Mouse (Mus musculus) neural tube, embryonic 15.5 days (tissue): ENCODE results near the gene Daxx. TPM values are rescaled to one million over a fixed set of nuclear protein-coding genes. Genes with fewer than 3 reads are reported as not detected.

Experiments
- ATAC-seq: fragments of 200-750 bp; cut with Nextera tagmentation; 2 replicates; pipeline ENCODE4 v1.8.0; 2017; ENCODE audit warnings: mild to moderate bottlenecking, moderate TSS enrichment, moderate library complexity; ENCODE audit not compliant: low FRiP score
- H3K27ac ChIP-seq: fragments of 300-500 bp; sonication (generic); replicated peaks from 2 replicates; pipeline ENCODE4 v1.5.1; 2015; ENCODE audit warnings: mild to moderate bottlenecking, inconsistent platforms
- H3K27me3 ChIP-seq: fragments of 300-500 bp; sonication (generic); replicated peaks from 2 replicates; pipeline ENCODE4 v1.6.1; 2015; ENCODE audit warnings: inconsistent platforms
- H3K36me3 ChIP-seq: fragments of 300-500 bp; sonication (generic); 2 replicates; pipeline ENCODE4 v1.6.1; 2015; ENCODE audit warnings: inconsistent platforms
- H3K4me1 ChIP-seq: fragments of 300-500 bp; sonication (generic); 2 replicates; pipeline ENCODE4 v1.6.1; 2015; ENCODE audit warnings: inconsistent platforms
- H3K4me2 ChIP-seq: fragments of 300-500 bp; sonication (generic); 2 replicates; pipeline ENCODE4 v1.6.1; 2015; ENCODE audit warnings: inconsistent platforms, mild to moderate bottlenecking, moderate library complexity
- H3K4me3 ChIP-seq: fragments of 300-500 bp; sonication (generic); replicated peaks from 2 replicates; pipeline ENCODE4 v1.5.1; 2015; ENCODE audit warnings: mild to moderate bottlenecking, inconsistent platforms
- H3K9ac ChIP-seq: fragments of 300-500 bp; sonication (generic); replicated peaks from 2 replicates; pipeline ENCODE4 v1.6.1; 2015; ENCODE audit warnings: mild to moderate bottlenecking, inconsistent platforms
- H3K9me3 ChIP-seq: fragments of 300-500 bp; sonication (generic); replicated peaks from 2 replicates; pipeline ENCODE4 v1.6.1; 2016; ENCODE audit warnings: inconsistent platforms
- WGBS: fragments of 180-500 bp; shearing (Covaris S2); methylation state at CpG from one replicate; pipeline ENCODE4 v1.1.7; 2015; ENCODE audit warnings: mixed read lengths; 5-methylcytosine and 5-hydroxymethylcytosine counted together
- microRNA-seq: library from miRNA; unstranded; fragments of <30 nt; microRNA quantifications from one replicate; pipeline ENCODE4, GENCODE M21; 2017
- polyA plus RNA-seq: library from polyadenylated mRNA; unstranded; fragments of >200 nt; fragmentation: Nextera tagmentation; extraction: Ambion mirVana; gene quantifications from 2 replicates; pipeline ENCODE4 v1.2.1, GENCODE M21; 2015

The Daxx gene
- polyA plus RNA-seq, 1 experiment from 2014 or later: 50.7 TPM

DNA sequence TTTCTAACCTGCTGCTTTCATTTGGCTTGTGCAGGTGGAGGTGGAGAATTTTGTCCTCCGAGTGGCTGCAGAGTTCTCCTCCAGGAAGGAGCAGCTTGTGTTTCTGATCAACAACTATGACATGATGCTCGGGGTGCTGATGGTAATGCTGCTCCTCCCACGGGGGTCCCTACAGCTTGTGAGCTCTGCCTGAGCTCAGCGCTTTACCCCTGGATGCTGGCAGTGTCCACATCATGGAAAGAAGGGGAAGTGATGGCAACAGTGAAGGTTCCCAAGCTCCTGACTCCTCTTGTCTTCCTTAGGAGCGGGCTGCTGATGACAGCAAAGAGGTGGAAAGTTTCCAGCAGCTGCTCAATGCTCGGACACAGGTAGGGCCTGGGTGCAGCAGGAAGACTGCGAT is 53.7 kb downstream of the Daxx start:
- Histone ChIP-seq H3K9ac (no peak overlapping the region), H3K27me3 (no peaks in the 10 kb centered on the region), H3K4me3 (no peak overlapping the region), H3K27ac (no peak overlapping the region), H3K4me1 (peaks cover 2% of the 10 kb centered on the region), H3K36me3 (peaks cover 73% of the 10 kb centered on the region), H3K4me2 (no peak overlapping the region), H3K9me3 (no peaks in the 10 kb centered on the region)
- no peak for ATAC-seq
- 97% methylated on average over 7 of the region's 7 CpGs for WGBS

Small RNAs within 50 kb of the gene (microRNA-seq; reads per million reads assigned to microRNA genes)
- not detected for gene Gm27740

Other genes with a start within 250 kb of the Daxx start
- gene Hnrnpm, start 222.6 kb upstream of the Daxx start, polyA plus RNA-seq: 161 and 203 TPM in 2 replicates
- 77.4 and 81.5 TPM in 2 replicates for gene March2, start 190.7 kb upstream of the Daxx start, polyA plus RNA-seq
- gene Rab11b, start 148.9 kb upstream of the Daxx start, polyA plus RNA-seq: 519 and 596 TPM in 2 replicates
- 21.6 and 23.3 TPM in 2 replicates for gene Angptl4, start 127.6 kb upstream of the Daxx start, polyA plus RNA-seq
- 46.7 and 48.5 TPM in 2 replicates for gene Kank3, start 98.9 kb upstream of the Daxx start, polyA plus RNA-seq
- 534 and 619 TPM in 2 replicates for gene Rps28, start 84.9 kb upstream of the Daxx start, polyA plus RNA-seq
- 515 and 564 TPM in 2 replicates for gene Ndufa7, start 84.8 kb upstream of the Daxx start, polyA plus RNA-seq
- gene Cd320, start 66.3 kb upstream of the Daxx start, polyA plus RNA-seq: 53.9 and 56.1 TPM in 2 replicates
- gene Gm7029, start 35.6 kb upstream of the Daxx start, polyA plus RNA-seq: not detected in 2 replicates
- 2.0 and 3.5 TPM in 2 replicates for gene Kifc1, start 18.8 kb upstream of the Daxx start, polyA plus RNA-seq
- 0.93 and 1.2 TPM in 2 replicates for gene Platr17, start 4.3 kb upstream of the Daxx start, polyA plus RNA-seq
- gene Tapbp, start 6.5 kb downstream of the Daxx start, polyA plus RNA-seq: 35.3 and 51.3 TPM in 2 replicates
- gene Zbtb22, start 6.5 kb downstream of the Daxx start, polyA plus RNA-seq: 13.7 and 15.8 TPM in 2 replicates
- 56.8 and 58.8 TPM in 2 replicates for gene Rgl2, start 20.1 kb downstream of the Daxx start, polyA plus RNA-seq
- 173 and 183 TPM in 2 replicates for gene Pfdn6, start 30.9 kb downstream of the Daxx start, polyA plus RNA-seq
- gene Wdr46, start 31.2 kb downstream of the Daxx start, polyA plus RNA-seq: 25.1 and 29.3 TPM in 2 replicates
- 11.9 and 13.1 TPM in 2 replicates for gene B3galt4, start 42.1 kb downstream of the Daxx start, polyA plus RNA-seq
- 72.3 and 75.7 TPM in 2 replicates for gene Vps52, start 46.4 kb downstream of the Daxx start, polyA plus RNA-seq
- gene Rps18, start 46.6 kb downstream of the Daxx start, polyA plus RNA-seq: 778 and 1,050 TPM in 2 replicates
- 19.8 and 88.0 TPM in 2 replicates for gene H2-K1, start 90.9 kb downstream of the Daxx start, polyA plus RNA-seq
- gene Ring1, start 115.3 kb downstream of the Daxx start, polyA plus RNA-seq: 21.9 and 24.4 TPM in 2 replicates
- gene H2-Ke6, start 118.6 kb downstream of the Daxx start, polyA plus RNA-seq: 68.4 and 71.4 TPM in 2 replicates
- gene Slc39a7, start 122.3 kb downstream of the Daxx start, polyA plus RNA-seq: 167 and 170 TPM in 2 replicates
- gene Rxrb, start 122.4 kb downstream of the Daxx start, polyA plus RNA-seq: 54.4 and 57.7 TPM in 2 replicates
- gene Col11a2, start 130.0 kb downstream of the Daxx start, polyA plus RNA-seq: 8.3 and 9.4 TPM in 2 replicates
- 0.19 and 2.5 TPM in 2 replicates for gene H2-Oa, start 182.9 kb downstream of the Daxx start, polyA plus RNA-seq
- gene H2-DMa, start 210.1 kb downstream of the Daxx start, polyA plus RNA-seq: 19.8 and 31.3 TPM in 2 replicates
- gene Brd2, start 213.2 kb downstream of the Daxx start, polyA plus RNA-seq: 115 and 122 TPM in 2 replicates
- 0.17 and 5.5 TPM in 2 replicates for gene H2-DMb2, start 233.9 kb downstream of the Daxx start, polyA plus RNA-seq
- 0.29 and 4.2 TPM in 2 replicates for gene H2-DMb1, start 243.7 kb downstream of the Daxx start, polyA plus RNA-seq